Mouse (Mus musculus) lung, postnatal 25 days (tissue): Measurements from ENCODE around the gene Gtf3c1.

ENCODE experiments used
- DNase-seq: peaks from one replicate; pipeline ENCODE4 v3.0.0; 2022; ENCODE audit warnings: low spot score

The Gtf3c1 gene

DNA sequence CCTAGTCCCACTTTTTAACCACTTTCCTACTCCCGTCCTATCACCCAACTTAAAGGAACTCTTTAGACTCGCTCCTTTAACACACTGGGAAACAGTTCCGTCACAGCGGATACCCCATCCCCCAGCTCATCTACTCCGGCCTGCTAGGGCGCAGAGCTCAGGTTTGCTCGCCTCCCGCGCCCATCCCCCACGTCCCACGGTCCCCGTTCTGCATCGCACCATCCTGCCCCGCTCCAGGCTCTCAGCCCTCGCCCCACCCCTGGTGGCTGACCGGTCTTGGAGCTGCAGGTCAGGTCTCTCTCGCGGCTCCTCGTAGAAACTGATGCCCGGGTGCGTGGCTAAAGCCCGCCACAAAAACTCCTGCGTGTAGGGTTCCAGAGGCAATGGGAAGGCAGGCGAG, 394 bp downstream of the Gtf3c1 start:
- peak; percentile 58 for DNase-seq

DNA sequence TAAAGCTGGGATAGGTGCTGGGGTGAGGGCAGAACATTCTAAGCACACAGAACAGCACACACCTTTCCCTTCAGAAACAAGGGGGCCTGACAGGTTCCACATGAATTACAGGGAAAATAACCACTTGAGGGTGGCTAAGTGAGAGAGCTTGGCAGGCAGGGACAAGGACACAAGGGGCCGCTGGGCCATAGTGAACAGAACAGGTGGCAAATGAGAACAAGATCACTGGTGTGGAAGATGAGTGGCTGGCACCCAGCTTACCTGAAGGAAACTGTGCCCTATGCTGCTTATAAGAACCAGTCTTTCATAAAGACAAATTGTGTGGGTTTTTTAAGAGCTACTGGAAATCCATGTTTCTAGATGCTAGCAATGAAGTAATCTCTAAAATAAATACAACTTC, 4.8 kb downstream of the Gtf3c1 start:
- DNase-seq = no peak

DNA sequence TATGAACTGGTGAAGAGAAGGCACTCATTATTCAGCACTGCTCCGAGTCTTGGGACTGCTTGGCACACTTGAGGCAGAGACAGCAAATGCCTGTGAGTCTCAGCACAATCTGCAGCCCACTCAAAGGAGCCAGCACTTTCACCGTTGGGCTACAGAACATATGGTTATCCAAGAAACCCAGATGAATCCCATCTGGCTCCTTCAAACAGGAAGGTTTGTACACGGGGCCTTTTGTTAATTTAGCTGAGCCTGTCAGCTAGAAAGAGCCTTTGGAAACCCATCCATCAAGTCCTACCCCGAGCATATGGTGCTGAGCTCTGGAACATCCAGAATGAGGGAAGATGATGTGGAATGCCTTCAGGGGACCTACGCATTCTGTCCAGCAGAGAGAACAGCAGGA, 13.5 kb downstream of the Gtf3c1 start:
- DNase-seq = no peak

DNA sequence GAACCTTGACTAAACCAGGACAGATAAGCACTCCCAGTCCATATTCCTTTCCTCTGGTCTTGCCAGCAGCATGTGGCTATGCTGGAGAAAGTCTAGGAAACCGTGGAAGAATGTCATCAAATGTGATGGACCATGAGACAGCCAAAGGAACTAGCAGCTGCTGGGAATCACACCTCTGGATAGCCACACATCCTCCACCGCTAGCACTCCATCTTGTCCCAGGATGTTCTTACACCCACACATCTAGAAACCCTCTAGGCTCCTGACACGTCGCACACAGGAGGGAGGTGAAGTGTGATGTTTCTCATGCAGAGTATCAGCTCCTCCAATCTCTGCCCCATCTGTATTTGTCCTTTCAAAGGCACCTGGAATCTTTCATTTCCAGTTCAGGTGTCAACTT, 17.1 kb downstream of the Gtf3c1 start:
- no peak for DNase-seq

DNA sequence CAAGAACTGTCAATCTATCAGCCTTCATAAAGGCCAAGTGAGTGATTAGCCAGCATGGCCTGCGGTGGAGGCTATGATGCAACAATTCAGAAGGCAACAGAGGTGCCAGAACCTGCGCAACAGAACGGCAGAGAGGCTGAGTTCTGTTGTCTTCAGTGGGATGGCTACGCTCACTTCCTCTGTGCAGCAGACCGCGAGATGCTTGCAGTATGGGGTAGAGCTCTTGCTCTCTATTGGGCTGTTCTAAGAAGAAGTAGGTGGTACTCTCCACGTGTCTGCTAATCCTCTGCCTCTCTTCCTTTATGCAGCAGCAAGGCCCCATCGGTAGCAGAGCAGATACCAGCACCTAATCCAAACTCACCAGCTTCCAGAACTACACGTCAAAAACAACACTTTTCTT, 27.6 kb downstream of the Gtf3c1 start:
- no peak for DNase-seq

DNA sequence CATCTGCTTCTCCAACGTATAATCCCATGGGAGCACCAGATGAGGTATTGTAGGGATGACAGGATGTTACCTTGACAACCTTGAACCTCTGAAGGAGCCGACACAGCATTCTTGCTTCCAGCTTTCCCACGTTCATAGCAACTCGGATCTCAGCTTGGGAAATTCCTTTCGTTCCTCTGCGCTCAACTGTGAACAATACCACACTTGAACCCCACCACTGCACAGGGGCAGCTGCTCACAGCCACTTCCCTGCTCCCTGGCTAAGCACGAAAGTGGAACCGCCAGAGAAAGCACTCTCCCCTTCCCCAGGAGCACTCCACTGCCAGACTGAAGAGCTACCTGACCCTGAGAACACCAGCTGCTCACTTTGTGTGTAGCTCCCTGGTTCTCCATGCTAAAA, 28.8 kb downstream of the Gtf3c1 start:
- no peak for DNase-seq

DNA sequence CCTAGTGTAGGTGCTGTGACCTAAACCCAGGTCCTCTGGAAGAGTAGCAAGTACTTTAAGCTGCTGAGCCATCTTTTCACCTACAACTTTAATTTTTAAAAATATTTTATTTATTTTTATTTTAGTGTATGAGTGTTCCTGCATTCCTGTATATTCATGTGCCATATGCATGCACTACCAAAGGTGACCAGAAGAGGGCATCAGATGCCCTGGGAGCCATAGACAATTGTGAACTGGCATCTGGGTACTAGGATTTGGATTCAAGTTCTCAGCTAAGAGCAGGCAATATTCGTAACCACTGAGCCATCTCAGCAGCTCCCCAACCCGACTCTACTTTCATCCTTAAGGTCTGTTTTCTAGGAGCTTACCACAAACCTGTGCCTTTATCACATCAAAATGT, 32.7 kb downstream of the Gtf3c1 start:
- peak; percentile 39 for DNase-seq

DNA sequence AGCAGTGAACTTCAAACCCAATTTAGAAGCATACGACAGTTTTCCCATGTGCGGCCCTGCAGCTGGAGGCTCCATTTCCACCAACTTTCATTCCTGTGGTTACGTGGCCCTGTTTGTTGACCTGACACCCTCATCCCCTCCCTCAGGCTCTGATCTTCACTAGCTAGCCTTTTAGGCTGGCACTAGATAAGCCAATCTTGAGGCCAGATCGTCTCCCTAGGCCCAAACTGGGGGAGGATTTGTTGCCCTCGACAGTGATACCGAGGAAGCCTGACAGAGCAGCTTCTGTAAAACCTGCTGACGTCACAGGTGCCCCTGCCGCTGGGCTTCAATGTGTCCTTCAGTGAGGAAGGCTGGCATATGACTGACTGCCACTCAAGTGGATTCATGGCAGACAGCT, 36.2 kb downstream of the Gtf3c1 start:
- no peak for DNase-seq

DNA sequence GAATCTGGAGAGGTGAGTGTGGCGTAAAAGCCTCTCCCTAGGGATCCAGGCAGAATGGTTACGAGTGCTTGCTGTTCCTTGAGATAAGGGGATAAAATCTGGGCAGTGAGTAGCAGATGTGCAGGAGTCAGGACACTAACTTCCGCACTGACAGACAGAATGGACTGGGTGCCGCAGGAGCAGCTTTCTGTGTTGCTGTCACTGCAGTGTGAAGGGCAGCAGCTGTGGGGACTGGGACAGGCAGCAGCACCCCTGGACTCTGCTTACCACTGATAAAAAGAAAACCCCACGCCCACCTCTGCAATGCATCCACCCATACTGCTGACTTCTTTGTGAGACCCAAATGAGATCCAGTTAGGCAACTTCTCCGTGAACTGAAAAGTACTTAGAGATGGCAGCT, 36.7 kb downstream of the Gtf3c1 start:
- no peak for DNase-seq

DNA sequence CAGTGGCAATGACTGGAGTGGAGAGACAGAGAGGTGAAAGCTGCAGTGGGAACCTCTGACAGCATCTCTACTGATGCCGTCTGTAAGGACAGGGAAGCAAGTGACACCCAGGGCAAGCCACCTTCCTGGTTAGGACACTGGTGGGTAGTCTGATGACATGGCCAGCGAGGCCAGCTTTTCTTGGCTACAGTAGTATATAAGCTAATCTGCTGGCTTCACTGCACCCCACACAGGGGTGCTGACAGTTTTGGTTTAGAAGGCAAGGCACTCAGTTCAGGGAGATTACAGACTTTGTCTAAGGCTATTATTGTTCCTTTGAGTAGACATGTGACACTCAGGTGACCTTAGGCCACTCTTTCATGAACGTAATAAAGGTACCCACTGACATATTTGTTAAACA, 43.9 kb downstream of the Gtf3c1 start:
- DNase-seq = no peak

DNA sequence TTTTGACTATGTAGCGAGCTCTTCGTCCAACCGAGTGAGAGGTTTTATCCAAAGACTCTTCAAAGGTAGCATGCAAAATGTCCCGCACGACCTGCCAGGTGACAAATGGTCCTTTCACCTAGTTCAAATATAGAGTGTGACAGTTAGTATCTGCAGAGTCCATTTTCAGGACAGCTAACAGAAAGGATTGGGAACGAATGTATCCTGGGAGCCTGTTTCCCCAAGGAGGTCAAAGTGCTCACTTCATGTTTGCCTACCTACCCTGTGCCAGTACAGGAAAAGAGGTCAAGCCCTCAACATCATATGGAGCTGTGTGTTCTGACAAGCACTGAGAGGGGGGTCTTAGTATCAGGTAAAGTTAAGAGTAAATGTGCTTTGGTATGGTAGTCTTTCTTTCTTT, 50.1 kb downstream of the Gtf3c1 start:
- DNase-seq = no peak

DNA sequence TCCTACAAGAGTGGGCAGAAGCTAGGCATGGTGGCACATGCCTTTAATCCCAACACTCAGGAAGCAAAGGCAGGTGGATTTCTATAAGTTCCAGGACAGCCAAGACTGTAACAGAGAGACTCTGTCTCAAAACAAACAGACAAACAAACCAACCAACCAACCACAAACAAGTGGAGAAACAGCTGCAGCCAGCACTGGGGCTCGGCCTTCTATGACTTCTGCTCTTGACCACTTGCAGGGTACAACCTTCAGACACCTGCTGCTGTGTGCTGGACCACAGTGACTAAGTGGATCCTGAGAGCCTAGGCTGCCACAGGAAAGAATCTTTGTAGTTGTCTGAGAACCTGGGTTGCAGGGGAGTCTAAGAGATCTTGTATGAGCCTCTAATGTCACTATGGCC, 58.6 kb downstream of the Gtf3c1 start:
- no peak for DNase-seq

DNA sequence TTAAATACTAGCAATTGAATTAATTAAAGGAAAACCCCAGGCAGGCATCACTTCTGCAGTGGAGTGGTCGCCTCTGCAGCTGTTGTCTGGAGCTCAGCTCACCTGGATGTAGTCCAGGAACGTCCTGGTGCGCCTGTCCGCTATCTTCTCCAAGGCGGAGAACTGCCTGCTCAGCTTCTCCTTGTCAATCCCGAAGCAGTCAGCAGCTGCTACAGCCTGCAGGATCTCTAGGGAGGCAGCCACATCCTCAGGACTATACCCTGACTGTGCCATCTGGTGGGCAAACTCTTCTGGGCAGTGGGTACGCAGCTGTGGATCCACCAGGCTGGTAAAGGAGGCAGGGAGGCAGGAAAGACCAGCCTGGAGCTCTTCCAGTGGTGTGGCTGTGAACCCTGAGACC, 62.2 kb downstream of the Gtf3c1 start:
- DNase-seq = no peak

DNA sequence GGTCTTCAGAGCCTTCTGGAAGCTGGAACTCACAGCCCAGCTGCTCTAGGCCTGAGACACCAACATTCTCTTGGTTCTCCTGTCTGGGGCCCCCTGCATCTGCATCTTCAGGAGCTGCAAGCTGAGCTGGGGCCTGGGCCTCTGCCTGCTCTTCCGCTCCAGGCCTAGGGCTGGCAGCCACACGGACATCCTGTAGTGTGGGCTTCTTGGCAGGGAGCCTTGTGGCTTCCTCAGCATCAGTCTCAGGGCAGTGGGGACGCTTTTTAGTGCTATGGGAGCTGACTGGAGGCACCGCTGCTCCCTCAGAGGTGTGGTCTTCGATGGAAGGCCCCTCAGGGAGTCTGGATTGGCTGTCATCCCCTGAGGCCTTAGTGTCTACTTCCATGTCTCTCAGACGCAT, 63.7 kb downstream of the Gtf3c1 start:
- no peak for DNase-seq

DNA sequence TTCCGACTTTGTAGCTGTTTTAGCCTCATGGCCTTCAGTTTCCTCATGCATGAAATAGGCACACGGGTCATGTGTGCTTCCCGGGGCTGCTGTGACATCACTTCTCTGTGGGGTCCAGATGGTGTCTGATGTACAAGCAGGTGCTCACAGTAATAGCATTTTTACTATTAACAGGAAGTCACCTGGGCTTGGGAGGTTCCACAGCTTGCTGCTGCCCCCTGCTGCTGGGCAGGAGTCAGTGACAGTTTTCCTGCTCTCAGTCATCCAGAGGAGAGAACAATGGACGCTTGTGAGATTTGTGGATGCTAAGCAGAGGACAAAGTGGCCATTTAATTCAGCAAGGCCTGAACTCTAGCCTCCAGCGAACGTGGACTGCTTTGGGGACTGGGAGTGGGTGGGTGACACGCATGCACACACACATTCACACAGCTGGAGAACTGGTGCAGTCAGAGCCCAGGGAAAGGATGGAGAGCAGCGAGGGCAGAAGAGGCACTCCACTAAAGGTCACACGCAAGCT, 68.7 kb downstream of the Gtf3c1 start:
- DNase-seq = peak; percentile 72

DNA sequence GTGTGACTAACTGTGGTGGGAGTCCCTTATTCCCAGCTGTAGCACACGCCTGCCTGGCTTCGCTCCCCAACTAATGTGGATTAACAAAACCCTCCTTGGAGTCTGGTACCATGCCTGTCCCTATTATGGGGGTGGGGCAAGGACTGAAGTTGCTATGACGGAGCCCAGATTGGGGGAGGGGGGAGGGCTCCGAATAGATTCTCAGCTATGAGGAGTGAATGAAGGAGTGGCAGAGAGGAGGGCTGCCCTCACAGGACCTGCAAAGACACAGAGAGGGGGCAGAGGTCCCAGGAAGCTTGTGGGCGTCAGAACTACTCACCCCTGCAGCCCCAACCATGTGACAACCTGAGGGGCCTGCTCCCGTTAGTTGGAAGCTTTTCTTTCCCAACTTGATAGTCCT, 69.2 kb downstream of the Gtf3c1 start:
- DNase-seq = no peak

DNA sequence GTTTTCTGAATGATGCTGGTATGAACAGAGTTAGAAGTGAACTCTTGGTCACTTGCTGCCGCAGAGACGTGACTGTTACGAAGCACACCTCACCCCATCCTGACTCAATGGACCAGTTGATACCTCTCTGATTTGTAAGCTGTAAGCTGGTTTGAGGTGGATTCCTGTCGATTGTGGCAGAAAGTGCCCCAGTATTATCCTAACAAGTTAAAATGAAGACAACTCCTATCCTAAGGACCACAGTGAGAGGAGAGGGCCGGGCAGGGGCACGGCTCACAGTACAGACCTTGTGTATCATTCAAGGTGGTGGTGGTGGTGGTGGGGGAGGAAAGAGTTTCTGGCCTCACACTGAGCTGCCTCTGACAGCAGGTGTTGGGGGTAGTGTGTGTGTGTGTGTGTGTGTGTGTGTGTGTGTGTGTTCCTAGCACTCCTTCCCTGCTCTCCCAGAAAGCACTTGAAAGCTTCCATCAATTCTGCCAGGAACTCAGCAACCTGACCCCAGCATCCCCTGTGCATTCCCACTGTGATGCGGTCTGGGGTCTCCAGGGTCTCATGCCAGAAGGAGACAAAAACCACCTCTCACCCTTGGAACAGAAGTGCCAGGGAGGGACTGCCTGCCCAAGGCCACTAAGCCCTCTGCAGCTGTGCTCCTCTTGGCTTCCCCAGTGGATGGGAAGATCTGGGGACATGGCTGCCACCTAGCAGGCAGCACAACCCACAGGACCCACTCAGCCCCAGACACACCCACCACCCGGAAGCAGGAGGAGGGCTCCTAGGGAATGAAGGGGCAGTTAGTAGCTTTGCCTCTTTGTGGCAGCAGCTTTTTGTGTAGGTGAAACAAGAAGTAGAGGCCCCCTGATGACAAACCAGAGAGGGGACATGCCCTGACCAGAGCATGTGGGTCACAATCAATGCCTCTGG, 70.1 kb downstream of the Gtf3c1 start:
- DNase-seq = no peak

DNA sequence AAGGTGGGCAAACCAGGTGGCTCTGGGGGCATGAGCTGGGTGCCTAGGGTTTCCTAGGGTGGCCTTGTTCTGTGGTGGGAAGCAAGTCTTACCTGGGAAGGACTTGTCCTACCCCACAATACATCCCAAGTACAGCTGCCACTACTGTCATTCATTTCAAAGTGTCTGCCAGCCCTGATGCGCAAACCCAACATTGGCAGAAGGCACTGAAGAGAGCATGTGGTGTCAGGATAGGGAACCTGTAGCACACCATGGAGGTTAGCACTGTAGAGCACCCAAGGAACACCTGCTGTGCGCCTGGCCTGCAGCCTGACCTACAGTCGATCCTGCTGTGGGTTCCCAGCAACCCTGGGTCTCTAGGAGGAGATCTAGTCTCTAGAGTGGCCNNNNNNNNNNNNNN, 76.6 kb downstream of the Gtf3c1 start:
- no peak for DNase-seq

DNA sequence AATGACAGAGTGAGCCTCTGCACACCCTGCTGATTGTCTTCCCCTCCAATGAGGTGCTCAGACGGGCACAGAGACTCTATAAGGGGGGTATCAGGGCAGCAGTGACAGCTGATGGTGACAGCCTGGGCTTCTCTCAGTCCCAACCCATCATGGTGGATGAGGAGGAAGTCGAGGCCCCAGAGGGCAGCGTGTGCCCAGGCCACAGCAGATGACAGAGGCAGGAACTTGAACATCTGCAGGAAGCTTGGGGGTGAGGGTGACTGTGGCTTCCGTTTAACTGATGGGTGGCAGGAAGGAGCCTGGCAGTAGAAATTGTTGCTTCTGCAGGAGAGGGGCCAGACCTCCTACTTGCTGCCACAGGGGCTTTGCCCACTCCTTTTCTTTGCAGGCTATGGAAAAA, 77.3 kb downstream of the Gtf3c1 start:
- DNase-seq = peak; percentile 57

DNA sequence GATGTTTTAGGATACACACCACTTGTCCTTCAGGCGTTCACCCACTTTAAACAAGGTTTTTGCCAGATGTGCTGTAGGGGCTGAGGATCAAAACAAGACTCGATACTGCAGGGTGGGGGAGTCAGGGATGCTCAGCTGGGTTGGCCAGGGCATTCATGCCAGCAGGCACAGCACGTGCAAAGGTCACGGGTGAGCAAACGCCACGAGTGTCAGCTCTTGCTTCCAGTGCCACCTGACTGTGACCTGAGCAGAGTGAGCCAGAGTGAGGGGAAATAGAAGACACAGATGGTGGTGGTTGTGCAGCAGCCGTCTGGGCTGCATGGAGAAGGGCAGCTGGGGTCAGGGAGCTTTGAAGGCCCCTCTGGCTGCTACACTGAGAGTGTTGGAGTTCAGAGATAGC, 81.8 kb downstream of the Gtf3c1 start:
- no peak for DNase-seq

DNA sequence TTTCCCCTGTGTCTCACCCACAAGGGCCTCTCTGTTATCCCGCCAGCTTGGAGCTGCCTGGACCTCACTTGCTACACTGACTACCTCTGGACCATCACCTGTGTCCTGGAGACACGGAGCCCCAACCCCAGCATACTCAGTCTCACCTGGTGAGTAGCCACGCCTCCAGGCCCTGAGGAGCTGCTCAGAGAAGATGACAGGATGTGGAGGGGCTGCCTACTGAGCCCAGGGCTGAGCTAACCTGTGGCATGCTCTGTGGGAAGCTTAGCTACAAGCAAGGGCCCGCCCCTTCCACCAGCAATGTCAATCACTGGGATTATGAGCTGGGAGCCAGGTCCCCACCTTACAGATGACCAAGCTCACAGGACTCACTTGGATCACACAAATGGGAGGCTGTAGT, 82.4 kb downstream of the Gtf3c1 start:
- no peak for DNase-seq

DNA sequence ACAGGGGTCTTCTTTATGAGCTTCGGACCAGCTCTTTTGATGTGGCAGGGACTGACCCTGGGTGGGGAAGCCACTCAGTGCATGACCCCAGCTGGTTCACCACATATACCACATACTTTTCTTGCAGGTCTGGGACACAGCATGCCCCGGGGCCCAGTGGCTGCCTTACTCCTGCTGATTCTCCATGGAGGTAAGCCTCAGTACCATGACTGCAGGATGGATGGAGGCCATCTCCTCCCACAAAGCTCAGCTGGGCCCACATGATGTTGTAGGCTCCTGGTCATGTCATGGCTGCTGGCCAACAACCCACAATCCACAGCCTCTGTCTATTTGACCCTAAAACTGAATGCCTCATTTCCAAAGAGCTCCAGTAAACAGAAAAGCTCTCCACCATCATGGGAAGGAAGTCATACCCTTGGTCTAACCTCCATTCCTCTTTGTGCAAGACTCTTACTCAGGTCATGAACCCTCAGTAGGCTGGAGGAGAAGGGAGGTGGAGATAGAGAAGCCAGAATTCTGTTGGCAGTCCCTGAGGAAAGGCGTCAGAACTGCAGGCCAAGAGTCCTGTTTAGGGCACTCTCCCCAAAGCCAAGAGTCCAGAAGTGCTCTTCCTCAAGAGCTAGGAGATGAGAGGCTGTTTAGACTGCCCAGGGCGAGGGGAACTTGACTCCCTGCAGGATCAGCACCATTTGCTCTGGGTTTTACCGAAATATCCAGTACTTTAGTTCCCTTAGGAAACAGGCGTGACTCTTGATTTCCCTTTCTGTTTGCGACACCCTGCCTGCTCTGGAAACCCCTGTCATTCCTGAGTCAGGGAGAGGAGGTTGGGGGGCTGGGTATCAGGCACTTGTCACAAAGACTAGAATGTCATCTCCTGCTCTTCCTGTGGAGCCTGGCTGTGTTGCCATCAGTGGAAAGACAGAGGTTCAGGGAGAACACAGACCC, 84.6 kb downstream of the Gtf3c1 start:
- peak; percentile 51 for DNase-seq

DNA sequence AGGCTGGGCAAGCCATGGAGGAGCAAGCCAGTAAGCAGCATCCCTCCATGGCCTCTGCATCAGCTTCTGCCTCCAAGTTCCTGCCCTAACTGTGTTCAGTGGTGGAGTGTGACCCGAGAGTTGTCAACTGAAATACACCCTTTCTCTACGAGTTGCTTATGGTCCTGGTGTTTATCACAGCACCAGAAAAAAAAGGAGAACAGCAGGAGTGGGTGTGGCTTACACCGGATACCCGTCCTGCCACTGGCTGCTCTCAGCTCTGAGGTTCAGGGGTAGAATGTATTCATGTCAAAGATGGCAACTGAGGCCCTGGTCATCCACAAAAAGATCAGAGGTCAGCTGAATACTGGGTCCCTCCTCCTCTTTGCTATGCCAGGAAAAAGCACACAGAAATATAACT, 87.5 kb downstream of the Gtf3c1 start:
- no peak for DNase-seq
